Comparison of ENCODE assay signal across 9 mouse cellular contexts in the genomic region with DNA sequence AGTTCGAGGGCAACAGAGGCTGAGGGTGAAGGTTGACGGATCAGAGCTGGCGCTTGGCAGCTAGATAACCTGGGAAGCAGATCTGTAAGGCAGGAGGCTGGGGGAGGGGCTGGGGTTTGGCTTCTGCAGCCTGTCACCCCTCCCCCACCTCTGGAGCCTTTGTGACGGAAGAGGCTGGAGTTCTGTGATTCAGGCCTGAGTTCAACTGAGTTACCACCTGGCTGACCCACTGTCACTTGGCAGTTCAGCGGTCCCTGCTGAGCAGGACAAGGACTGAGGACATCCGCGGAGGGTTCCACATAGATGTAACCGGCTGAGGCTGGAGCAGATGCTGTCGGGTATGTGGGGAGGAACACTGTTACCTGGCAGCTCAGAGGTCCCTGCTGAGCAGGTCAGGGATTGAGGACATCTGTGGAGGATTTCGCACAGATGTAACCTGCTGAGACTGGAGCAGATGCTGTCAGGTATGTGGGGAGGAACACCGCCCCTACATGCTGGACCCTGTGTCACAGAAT.
DNase-seq lines count a peak whose midpoint lies in the region; TF ChIP-seq lines count a peak whose summit lies in the region.
"Had no signal": no experiment of that assay in that cellular context is flagged by ENCODE, and none has a peak within 500 bp of the region (broad histone marks: within the 10 kb centered on the region; RNA-seq: fewer than 3 reads in every experiment).

No protein-coding gene starts in this region.

- TF ChIP-seq POLR2A in lung, adult 2 months (IDR thresholded peaks at IDR 0.05; ENCODE audit: borderline replicate concordance, extremely low read depth, low read depth, low read length) = no peak
- TF ChIP-seq POLR2A in kidney, adult 2 months (IDR thresholded peaks at IDR 0.05; ENCODE audit: low read depth, low read length) = no peak

- no peaks in the 10 kb centered on the region for H3K9me3 ChIP-seq in hindbrain, embryonic 10.5 days

- no peak overlapping the region for H3K4me3 ChIP-seq in lung, adult 2 months (replicated peaks; ENCODE audit: extremely low read depth, low read depth, low read length)
- peak overlapping the region; percentile 18; the same call in 1 of the 2 replicates for H3K4me3 ChIP-seq in hindbrain, embryonic 10.5 days
- no peak overlapping the region for H3K4me3 ChIP-seq in kidney, adult 2 months (ENCODE audit: insufficient read depth, low read depth, low read length)

- no peaks in the 10 kb centered on the region for H3K27me3 ChIP-seq in hindbrain, embryonic 10.5 days (ENCODE audit: insufficient read depth, poor library complexity, severe bottlenecking)
- no peaks in the 10 kb centered on the region for H3K27me3 ChIP-seq in kidney, adult 2 months (replicated peaks; ENCODE audit: control insufficient read depth, insufficient read depth, low read length)

- H3K4me1 ChIP-seq in lung, adult 2 months (ENCODE audit: control insufficient read depth, insufficient read depth, low read length) = no peaks in the 10 kb centered on the region
- peaks cover 7% of the 10 kb centered on the region for H3K4me1 ChIP-seq in hindbrain, embryonic 10.5 days (replicated peaks)
- no peaks in the 10 kb centered on the region for H3K4me1 ChIP-seq in kidney, adult 2 months (ENCODE audit: control insufficient read depth, insufficient read depth, low read length)

- peak overlapping the region; percentile 59; the same call in 1 of the 2 replicates for H3K27ac ChIP-seq in hindbrain, embryonic 10.5 days
- H3K27ac ChIP-seq in kidney, adult 2 months (ENCODE audit: insufficient read depth, low read depth, low read length) = no peak overlapping the region

- DNase-seq in lung, postnatal 10 days = peak; percentile 41
- no peak for DNase-seq in lung, adult 2 months
- DNase-seq in cerebellum, adult 9-11 months = peak; percentile 94
- peak; percentile 38 for DNase-seq in hindbrain, embryonic 10.5 days (ENCODE audit: low spot score)
- DNase-seq in retina, postnatal 1 day = peak; percentile 56
- DNase-seq in thymus, postnatal 25 days = no peak
- DNase-seq in gastrocnemius, adult 8-10 months (ENCODE audit: low spot score in 2 of 2) = no peak
- DNase-seq in kidney, adult 2 months = no peak
- DNase-seq: thymus, adult 18-20 months had no signal

- H3K36me3 ChIP-seq in hindbrain, embryonic 10.5 days = no peaks in the 10 kb centered on the region
- H3K36me3 ChIP-seq in kidney, adult 2 months (ENCODE audit: control insufficient read depth, insufficient read depth, low read length) = no peaks in the 10 kb centered on the region

- 39% methylated on average over 11 of the region's 11 CpGs for WGBS in lung, adult 2 months
- 17% methylated on average over 11 of the region's 11 CpGs for WGBS in hindbrain, embryonic 10.5 days
- 39% methylated on average over 11 of the region's 11 CpGs for WGBS in kidney, adult 2 months

- TF ChIP-seq CTCF in lung, adult 2 months (IDR thresholded peaks at IDR 0.05; ENCODE audit: insufficient read depth, low read length) = no peak
- TF ChIP-seq CTCF in kidney, adult 2 months (conservative IDR thresholded peaks at IDR 0.05; ENCODE audit: insufficient read depth, insufficient read length, low read depth, low read length) = no peak

Comparison
In these comparisons a context has a peak if more than half of its experiments do, and no peak if none do; other contexts are left out.
1. DNase-seq: peak in lung, postnatal 10 days (single experiment), cerebellum, adult 9-11 months (single experiment), hindbrain, embryonic 10.5 days (single experiment) and retina, postnatal 1 day (single experiment); none in lung, adult 2 months (single experiment), thymus, postnatal 25 days (single experiment), gastrocnemius, adult 8-10 months (0 of 2) and kidney, adult 2 months (single experiment).